Mouse (Mus musculus) megakaryocyte progenitor cell, adult 5-6 weeks (primary cell): ENCODE data around the gene Kpna7. TPM values are rescaled to one million over a fixed set of nuclear protein-coding genes. Genes with fewer than 3 reads are reported as not detected.

Experiments used
- ATAC-seq: replicated peaks from 2 replicates; pipeline ENCODE4 v1.8.0; 2016; ENCODE audit warnings: mild to moderate bottlenecking, moderate TSS enrichment, inconsistent platforms; ENCODE audit not compliant: poor library complexity
- total RNA-seq, 2 experiments: library from RNA; stranded (forward) in 1 of 2; stranded (reverse) in 1 of 2; fragments of 157-497, 149-512 nt in 1 of 2; fragments of 200-1000 nt in 1 of 2; gene quantifications; 2 replicates each; pipeline versions ENCODE4 v1.2.3 to v1.2.4; 2015 to 2017

Gene Kpna7
- total RNA-seq, 2 experiments from 2014 or later = not detected

- ATAC-seq = peak; percentile 78
These were observed 118.8 kb downstream of the Kpna7 start for GRCm38 (mm10) chr5:144964872-144965638.

DNA sequence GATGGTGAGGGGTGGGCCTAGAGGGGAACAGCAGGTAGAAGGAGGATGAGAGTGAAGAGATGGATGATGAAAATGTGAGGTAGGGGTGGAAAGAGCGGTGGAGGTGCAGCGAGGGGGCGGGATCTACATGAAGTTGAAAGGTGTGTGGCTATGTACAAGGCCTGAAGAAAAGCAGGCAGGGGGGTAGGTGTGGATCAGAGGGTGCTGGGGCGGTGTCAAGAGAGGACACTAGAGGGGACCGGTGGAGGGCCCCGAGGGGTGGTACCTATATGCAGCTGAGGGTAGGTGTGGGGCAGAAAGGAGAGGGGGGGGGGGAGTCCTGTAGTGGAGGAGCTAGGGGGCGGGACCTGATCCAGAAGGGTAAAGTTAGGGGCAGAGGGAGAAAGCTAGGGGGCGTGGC is 119.4 kb downstream of the Kpna7 start:
- no peak for ATAC-seq

GRCm38 (mm10) chr5:144963817-144964261 is 120.0 kb downstream of the Kpna7 start:
- peak; percentile 37 for ATAC-seq

DNA sequence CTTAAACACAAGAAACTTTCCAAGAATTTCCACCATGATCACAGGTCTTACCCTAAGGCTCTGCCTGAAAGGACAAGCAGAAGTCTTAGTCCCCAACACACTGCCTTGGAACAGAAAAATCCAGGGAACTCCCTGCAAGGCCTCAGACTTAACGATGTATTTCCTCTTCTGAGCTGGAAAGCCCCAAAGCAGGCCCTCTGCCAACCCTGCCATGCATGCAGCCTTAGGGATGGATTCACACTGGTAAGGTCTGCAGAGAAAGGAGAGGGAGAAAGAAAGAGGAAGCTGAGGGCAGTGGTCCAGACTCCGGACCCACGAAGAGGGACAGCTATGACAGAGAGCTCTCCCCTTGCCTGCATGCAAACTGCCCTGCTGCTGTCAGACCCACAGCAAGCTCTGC is 120.4 kb downstream of the Kpna7 start:
- ATAC-seq = no peak

DNA sequence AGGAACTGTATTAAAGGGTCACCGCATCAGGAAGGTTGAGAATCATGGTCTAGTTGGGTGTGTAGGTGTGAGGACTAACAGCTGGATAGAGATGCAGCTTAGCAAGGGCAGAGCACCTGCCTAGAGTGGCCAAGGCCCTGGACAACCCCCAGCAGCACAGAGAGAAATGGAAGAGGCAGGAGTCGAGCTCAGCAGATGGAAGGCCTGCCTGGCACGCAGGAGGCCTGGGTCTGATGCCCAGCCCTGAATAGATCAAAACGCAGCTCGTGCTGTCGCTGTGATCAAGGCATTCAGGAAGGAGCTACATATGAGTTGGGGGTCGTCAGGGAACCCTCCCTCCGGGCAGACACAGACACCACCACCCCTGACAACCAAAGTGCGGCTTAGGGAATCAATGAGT is 125.6 kb downstream of the Kpna7 start:
- ATAC-seq = no peak

- ATAC-seq = no peak
These were observed 129.4 kb downstream of the Kpna7 start for GRCm38 (mm10) chr5:144954432-144954831.

- ATAC-seq = no peak
These were observed 131.2 kb downstream of the Kpna7 start for GRCm38 (mm10) chr5:144952592-144952991.

- ATAC-seq = no peak
These were observed 133.3 kb downstream of the Kpna7 start for GRCm38 (mm10) chr5:144950428-144951051.

DNA sequence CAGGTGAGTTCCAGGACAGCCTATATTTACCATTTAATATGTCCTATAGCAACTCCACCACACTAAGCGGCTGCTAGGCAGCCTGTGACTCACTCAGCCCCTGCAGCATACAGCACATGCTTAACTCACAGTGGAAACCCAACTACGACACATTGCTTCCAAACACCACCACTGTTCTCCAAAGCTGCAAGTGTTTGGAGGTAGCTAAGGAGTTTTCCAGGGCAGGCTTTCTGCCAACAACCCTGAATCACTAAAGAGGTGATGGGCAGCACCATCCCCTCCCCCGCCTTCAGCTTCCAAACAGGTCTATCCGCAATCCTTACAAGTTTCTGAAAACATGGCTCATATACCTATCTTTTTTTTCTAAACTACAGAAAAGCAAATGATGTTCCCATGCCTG is 134.0 kb downstream of the Kpna7 start:
- no peak for ATAC-seq

DNA sequence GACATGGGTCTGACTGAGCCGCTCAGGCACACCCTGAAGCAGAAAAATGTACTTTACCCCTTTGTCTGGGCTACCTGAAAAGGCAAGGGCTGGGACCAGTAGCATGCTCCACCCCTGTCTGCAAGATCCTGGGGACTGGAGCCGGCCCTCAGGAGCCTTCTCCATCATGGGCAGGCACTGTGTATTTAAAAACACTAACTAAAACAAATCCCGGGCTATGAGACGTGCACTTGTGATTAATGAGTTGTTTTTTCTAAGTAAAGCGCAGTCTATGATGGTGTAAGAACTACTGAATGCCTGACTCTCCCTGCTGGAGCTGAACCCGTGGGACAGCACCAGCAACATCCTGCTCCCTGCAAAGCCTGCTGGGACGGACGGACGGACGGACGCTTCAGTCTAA is 135.4 kb downstream of the Kpna7 start:
- no peak for ATAC-seq

DNA sequence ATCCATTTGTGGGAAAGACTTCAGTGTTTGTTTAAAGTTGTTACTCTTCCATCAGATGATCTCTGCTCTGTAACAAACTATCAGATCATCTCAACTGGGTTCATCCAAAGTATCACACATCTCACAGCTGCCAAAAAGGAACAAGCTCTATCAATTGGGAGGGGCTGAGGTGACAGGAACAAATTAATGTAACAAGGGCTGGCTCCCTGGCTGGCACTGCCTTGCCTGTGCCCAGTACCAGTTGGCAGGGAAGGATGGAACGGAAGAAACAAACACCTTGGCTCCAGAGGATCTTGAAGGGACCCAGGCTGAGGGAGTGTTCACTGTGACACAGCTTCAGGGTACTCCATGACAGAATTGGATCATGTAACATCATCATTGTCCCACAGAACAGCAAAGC is 135.8 kb downstream of the Kpna7 start:
- ATAC-seq = no peak

DNA sequence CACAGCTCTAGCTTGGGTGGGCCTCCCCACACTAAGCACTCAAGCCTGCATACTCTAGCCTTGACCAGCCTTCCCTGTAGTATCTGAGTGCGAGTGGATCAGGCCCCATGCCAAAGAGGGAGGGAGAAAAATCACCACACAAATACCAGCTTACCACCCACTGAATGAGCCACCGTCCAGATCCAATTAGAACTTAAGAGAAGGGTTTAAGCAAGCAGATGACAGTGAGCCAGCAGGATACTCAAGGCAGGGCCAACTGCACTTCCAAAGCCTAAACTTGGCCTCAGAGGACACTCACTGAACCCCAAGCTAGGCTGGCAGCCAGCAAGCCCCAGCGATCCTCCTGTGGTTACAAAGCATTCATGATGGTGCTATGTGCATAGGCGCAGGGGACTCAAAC is 137.8 kb downstream of the Kpna7 start:
- no peak for ATAC-seq

GRCm38 (mm10) chr5:144944932-144945331 is 138.9 kb downstream of the Kpna7 start:
- ATAC-seq = peak; percentile 68

- ATAC-seq = no peak
These were observed 139.5 kb downstream of the Kpna7 start for GRCm38 (mm10) chr5:144944370-144944769.

DNA sequence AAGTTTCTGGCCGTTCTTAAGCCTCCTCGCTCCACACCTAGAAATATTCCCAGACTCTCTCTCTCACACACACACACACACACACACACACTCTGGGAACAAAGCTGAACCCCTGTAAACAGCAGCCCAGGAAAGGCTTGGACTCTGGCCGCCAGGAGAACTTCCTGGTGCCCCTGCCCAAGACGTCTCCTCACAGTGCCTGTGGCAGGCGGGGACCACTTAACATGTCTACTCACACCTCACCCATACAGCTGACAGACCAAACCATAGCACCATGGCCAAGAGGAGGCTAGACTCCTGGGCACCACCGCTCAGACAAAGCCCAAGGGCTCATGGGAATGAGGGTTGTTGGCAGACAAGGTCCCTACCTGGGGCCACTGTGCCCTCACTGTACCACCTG is 140.5 kb downstream of the Kpna7 start:
- no peak for ATAC-seq

DNA sequence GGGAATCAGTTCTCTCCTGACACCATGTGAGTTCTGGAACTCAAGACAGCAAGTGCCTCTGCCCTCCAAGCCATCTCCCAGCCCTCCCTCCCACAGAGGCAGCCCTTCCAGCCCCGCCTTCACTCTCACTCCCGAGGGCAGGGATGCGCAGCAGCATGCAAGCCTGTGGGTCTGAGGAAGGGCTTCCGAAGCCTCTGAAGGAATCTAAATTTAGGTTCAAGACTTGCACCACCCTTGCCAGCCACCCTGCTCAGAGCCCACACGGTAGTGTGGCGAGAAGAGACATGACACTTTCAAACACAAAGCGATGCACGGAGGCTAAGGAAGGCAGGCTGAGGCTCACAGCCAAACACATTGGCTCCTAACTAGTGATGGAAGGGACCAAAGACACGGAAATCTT is 141.4 kb downstream of the Kpna7 start:
- no peak for ATAC-seq

DNA sequence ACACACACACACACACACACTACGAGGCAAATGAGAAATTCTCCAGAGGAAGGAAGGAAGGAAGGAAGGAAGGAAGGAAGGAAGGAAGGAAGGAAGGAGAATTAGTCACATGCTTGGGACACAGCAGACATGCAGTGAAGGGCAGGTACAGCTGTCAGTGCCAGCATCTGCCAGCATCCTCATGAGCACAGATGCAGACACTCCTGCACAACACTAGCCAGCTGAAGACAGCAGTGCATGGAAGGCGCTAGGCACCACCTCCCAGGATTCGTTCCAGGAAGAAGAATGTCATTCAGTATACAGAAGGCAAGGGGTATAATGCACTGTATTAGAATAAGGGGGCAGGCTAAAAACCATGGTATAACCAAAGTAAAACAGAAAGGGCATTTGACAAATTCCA is 142.9 kb downstream of the Kpna7 start:
- no peak for ATAC-seq

DNA sequence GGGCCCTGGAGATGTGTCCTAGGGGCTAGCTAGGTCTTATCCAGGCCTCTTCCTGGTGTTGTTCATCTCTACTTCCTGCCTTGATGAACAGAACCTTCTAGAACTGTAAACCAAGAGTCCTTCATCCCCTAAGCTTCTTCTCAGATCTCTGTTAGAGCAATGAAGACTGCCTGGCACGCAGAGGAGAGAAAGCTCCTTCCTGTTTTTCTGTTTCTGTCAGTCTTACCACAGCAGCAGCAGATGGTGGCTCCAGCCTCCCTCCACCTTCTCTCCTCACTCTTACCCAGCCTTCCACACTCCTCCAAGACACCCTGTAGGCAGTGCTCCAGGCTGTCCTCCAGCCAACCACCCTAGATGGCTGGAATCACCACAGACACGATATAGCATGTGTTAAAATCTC is 146.5 kb downstream of the Kpna7 start:
- peak; percentile 73 for ATAC-seq
